Mouse (Mus musculus) 3T3-L1 (cell line): Measurements from ENCODE around the gene Gss.

Experiments used
- DNase-seq: peaks from one replicate; pipeline ENCODE4 v3.0.0-alpha.2; 2015; ENCODE audit warnings: low read depth, low spot score

The Gss gene

GRCm38 (mm10) chr2:155517455-155518423, 74.9 kb downstream of the Gss start, which contains the start of the genes Acss2 and Ggt7:
TSS of gene Acss2 (plus strand) at chr2:155517948.
TSS of gene Ggt7 (minus strand) at chr2:155518237.
- DNase-seq = peak; percentile 99

GRCm38 (mm10) chr2:155515941-155516340, 76.7 kb downstream of the Gss start:
- DNase-seq = peak; percentile 80

GRCm38 (mm10) chr2:155514666-155515065, 77.9 kb downstream of the Gss start:
- DNase-seq = peak; percentile 42

GRCm38 (mm10) chr2:155513543-155513942, 79.1 kb downstream of the Gss start:
- no peak for DNase-seq
